Mouse (Mus musculus) E14TG2a.4 (cell line): ENCODE results near the gene Arid3a.

ENCODE experiments used
- CTCF ChIP-seq: conservative IDR thresholded peaks from 2 replicates; pipeline ENCODE4 v1.5.1; 2014; ENCODE audit warnings: low read length
- NANOG ChIP-seq: IDR thresholded peaks from 2 replicates; pipeline ENCODE4 v1.6.1; 2014; ENCODE audit warnings: borderline replicate concordance, low read length, mixed read lengths
- POU5F1 ChIP-seq: IDR thresholded peaks from 2 replicates; pipeline ENCODE4 v1.6.1; 2014; ENCODE audit warnings: low read length, borderline replicate concordance

DNA sequence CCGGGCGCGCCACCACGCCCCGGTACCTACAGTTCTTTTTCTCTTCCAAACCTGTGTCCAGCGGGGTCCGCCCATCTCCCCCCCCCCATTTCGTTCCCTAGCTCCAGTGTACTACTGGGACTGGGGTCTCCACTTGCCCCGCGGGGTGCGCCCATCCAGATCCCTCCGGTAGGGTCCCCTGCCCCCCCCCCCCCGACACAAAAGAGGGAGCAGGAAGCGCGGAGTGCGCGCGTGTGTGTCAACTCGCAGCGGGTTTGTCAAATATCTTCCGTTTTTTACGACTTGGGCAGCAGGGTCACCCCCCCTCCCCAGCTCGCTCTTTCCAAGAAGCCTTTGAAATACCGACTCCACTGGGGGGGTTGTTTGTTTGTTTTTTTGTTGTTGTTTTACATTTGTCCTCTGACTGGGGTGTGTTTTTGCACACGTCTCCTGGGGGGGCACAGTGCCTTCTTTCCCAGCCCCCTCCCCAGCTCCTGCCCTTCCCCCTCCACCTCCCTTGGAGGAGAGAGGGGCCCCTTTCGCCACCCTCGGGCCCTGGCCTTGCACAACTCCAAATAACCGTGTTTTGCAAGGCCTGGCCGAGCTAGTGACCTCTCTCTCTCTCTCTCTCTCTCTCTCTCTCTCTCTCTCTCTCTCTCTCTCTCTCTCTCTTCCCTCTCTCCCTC is 1.3 kb downstream of the Arid3a start:
- TF ChIP-seq CTCF (no peak), NANOG (no peak), POU5F1 (no peak)
